Mouse (Mus musculus): ENCODE measurements around the gene Pla2g2d.

DNA sequence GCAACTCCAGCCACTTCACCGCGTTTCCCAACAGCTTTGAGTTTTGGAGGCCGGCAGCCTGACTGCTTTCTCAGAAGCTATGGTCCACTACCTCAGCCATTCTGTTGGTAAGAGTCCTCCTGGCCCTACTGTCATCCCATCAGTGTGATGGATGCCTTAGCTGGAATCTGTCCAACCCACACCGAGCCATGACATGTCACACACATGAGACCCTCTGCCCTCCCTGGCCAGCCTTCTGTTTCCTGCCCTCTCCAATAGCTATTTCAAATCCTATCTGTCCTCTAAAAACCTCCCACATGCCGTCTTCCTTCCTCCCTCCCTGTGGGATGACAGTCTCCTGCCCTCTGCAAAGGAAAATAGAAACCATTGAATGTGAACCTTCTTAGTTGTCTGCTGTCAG is 49.8 kb upstream of the Pla2g2d start:
- TF ChIP-seq CTCF (IDR thresholded peaks at IDR 0.05; ENCODE audit: low read depth), result no peak
- no peak for TF ChIP-seq EP300 (optimal IDR thresholded peaks at IDR 0.05)
